Mouse (Mus musculus): ENCODE data around the gene N4bp2.

DNA sequence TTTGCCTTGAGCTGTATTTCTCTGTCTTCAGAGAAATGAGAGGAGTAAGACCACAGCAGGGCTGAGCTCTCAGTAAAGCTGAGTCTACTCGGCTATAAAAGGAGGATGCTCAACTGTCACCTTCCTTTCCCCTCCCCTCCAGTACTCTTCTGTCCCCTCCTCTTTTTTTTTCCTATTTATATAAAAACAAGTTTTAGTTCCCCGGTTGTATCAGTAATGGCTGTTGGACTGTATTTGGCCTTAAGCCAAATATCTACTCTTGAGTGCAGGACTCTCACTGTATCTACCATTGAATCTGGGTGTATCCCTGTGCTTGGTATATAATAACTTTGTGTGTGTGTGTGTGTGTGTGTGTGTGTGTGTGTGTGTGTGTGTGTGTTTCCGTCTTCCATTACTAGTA is 31.4 kb downstream of the N4bp2 start:
- TF ChIP-seq CTCF (IDR thresholded peaks at IDR 0.05; ENCODE audit: low read depth) = no peak
- no peak for TF ChIP-seq EP300 (IDR thresholded peaks at IDR 0.05; ENCODE audit: low read depth)
